Mouse (Mus musculus) forebrain, embryonic 15.5 days (tissue): ENCODE results near the gene Ddx25. TPM values are rescaled to one million over a fixed set of nuclear protein-coding genes. Genes with fewer than 3 reads are reported as not detected.

Experiments
- ATAC-seq: fragments of 200-750 bp; cut with Nextera tagmentation; replicated peaks from 2 replicates; pipeline ENCODE4 v1.8.0; 2017; ENCODE audit warnings: mild to moderate bottlenecking, moderate TSS enrichment, moderate library complexity
- H3K27ac ChIP-seq: fragments of 300-500 bp; sonication (generic); replicated peaks from 2 replicates; pipeline ENCODE4 v1.5.1; 2015; ENCODE audit warnings: mild to moderate bottlenecking, inconsistent platforms
- H3K27me3 ChIP-seq: fragments of 300-500 bp; sonication (generic); 2 replicates; pipeline ENCODE4 v1.6.1; 2015; ENCODE audit warnings: inconsistent platforms
- H3K36me3 ChIP-seq: fragments of 300-500 bp; sonication (generic); 2 replicates; pipeline ENCODE4 v1.6.1; 2015; ENCODE audit warnings: mild to moderate bottlenecking, inconsistent platforms
- H3K4me1 ChIP-seq: fragments of 300-500 bp; sonication (generic); 2 replicates; pipeline ENCODE4 v1.6.1; 2015; ENCODE audit warnings: inconsistent platforms
- H3K4me2 ChIP-seq: fragments of 300-500 bp; sonication (generic); replicated peaks from 2 replicates; pipeline ENCODE4 v1.6.1; 2015; ENCODE audit warnings: mild to moderate bottlenecking, inconsistent platforms
- H3K4me3 ChIP-seq: fragments of 300-500 bp; sonication (generic); 2 replicates; pipeline ENCODE4 v1.5.1; 2015; ENCODE audit warnings: mild to moderate bottlenecking, inconsistent platforms
- H3K9ac ChIP-seq: fragments of 300-500 bp; sonication (generic); replicated peaks from 2 replicates; pipeline ENCODE4 v1.6.1; 2015; ENCODE audit warnings: mild to moderate bottlenecking, inconsistent platforms
- H3K9me3 ChIP-seq: fragments of 300-500 bp; sonication (generic); 2 replicates; pipeline ENCODE4 v1.6.1; 2016; ENCODE audit warnings: inconsistent platforms
- WGBS: fragments of 180-500 bp; shearing (Covaris S2); methylation state at CpG from one replicate; pipeline ENCODE4 v1.1.7; 2015; ENCODE audit warnings: mixed read lengths; 5-methylcytosine and 5-hydroxymethylcytosine counted together
- polyA plus RNA-seq: library from polyadenylated mRNA; unstranded; fragments of >200 nt; fragmentation: Nextera tagmentation; extraction: Ambion mirVana; gene quantifications from 2 replicates; pipeline ENCODE4 v1.2.1, GENCODE M21; 2015

The Ddx25 gene
- 19.6 and 20.1 TPM in 2 replicates for polyA plus RNA-seq

DNA sequence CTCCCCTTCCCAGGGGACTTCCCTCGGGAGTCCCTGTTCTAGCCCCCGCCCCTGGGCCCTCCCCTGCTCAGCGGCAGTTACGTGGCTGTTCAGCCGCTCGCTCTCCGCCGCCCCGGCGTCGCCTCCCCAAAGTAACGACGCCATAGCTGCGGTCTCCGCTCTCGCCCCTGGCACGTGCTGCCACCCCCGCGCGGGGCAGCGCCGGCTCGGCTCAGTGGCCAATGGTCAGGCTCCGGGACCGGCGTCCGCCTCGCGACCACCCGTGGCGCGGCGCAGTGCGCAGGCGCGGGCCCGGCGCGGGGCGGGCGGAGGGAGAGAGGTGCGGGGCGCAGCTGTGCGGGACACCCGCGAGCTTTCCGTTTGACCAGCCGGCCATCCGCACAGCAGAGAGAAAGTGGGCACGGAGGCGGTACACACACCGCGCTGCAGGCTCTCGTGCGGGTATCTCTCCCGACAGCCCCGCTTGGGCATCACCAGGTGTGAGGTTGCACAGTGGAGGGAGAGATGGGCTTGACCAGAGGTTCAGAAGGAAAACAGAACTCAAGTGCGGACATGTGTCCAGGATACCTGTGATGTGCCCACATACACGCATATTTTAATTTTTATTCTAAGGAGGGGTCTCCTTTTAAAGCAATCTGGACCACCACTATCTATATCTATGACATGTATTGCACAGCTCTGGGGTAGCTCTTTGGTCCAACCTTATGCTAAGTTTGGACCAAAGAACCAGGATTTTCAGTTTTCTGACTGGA, at the start of gene Ddx25, which contains the start of gene Pus3:
Ddx25 (minus strand) TSS at position 272 of the 752 bp plus-strand sequence.
Pus3 (plus strand) TSS at position 339 of the 752 bp plus-strand sequence.
- H3K27ac ChIP-seq, result peak within 1 kb of the TSS; percentile 77
- peak within 1 kb of the TSS; percentile 85 for H3K4me3 ChIP-seq
- H3K36me3 ChIP-seq, result peaks cover 16% of the 10 kb centered on the region
- peak; percentile 81 for ATAC-seq
- H3K4me1 ChIP-seq, result peaks cover 25% of the 10 kb centered on the region
- no peaks in the 10 kb centered on the region for H3K9me3 ChIP-seq
- peak within 1 kb of the TSS; percentile 91 for H3K4me2 ChIP-seq
- no peaks in the 10 kb centered on the region for H3K27me3 ChIP-seq
- 1% methylated on average over 59 of the region's 59 CpGs for WGBS
- peak within 1 kb of the TSS; percentile 68 for H3K9ac ChIP-seq

DNA sequence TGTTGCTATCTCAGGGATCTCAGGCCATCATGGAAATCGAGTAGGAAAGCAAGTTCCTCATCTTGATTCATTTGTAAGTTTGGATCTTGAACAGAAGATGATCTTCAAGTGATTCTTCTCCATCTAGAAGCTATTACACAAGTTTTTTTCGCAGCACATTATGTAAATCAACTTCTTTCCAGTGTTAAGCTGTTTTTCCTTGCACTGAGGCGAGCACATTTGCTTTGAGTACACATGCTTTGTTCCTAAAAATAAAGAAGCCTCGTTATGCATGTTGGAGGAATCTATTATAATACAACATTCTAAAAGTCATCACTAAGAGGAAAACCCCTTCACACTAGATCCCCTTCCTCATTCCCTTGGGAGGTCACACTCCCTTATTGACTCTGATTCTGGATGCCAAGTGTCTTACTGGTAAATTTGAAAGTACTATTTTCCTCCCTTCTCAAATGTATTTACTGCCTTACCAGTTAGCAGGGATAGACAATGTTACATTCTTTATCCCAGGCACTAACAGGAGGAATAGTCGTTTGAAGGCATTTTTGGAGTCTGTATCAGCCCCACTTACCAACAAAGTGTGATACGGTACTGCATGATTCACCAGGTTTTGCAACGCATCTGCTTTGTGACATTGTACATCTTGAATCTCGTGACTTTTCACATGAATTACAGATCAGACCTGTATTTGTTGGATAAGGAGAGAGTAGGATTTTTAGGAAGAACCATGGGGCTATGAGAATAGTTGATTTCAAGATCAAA, 49.5 kb upstream of the Ddx25 start:
- Histone ChIP-seq H3K4me1 (no peaks in the 10 kb centered on the region), H3K9ac (no peak overlapping the region), H3K9me3 (no peaks in the 10 kb centered on the region), H3K27ac (no peak overlapping the region), H3K36me3 (no peaks in the 10 kb centered on the region), H3K4me3 (no peak overlapping the region), H3K27me3 (no peaks in the 10 kb centered on the region), H3K4me2 (no peak overlapping the region)
- 57% methylated on average over 8 of the region's 8 CpGs for WGBS
- ATAC-seq, result no peak

DNA sequence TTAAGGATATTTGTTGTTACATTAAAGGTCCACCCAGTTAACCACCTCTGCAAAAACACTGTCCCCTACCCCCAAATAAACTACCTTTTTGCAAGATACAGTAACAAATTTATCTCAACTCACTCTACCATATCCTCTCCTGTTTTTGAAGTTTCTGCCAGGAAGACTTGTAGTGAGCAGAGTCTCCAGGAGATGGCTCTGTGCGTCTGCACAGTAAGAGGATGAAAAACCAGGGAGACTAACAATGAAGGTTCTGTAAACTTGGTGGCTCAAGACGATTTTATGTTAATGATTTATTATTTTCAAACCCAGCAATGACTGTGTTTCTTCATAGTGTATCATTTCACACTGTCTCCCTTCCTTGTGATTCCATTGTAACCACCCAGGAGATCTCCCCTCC, 34.6 kb upstream of the Ddx25 start:
- H3K27me3 ChIP-seq, result no peaks in the 10 kb centered on the region
- ATAC-seq, result no peak
- H3K4me3 ChIP-seq, result no peak overlapping the region
- H3K4me2 ChIP-seq, result no peak overlapping the region
- H3K9me3 ChIP-seq, result no peaks in the 10 kb centered on the region
- WGBS, result 17% methylated on average over 2 of the region's 2 CpGs
- H3K4me1 ChIP-seq, result no peaks in the 10 kb centered on the region
- H3K27ac ChIP-seq, result no peak overlapping the region
- no peak overlapping the region for H3K9ac ChIP-seq
- no peaks in the 10 kb centered on the region for H3K36me3 ChIP-seq

DNA sequence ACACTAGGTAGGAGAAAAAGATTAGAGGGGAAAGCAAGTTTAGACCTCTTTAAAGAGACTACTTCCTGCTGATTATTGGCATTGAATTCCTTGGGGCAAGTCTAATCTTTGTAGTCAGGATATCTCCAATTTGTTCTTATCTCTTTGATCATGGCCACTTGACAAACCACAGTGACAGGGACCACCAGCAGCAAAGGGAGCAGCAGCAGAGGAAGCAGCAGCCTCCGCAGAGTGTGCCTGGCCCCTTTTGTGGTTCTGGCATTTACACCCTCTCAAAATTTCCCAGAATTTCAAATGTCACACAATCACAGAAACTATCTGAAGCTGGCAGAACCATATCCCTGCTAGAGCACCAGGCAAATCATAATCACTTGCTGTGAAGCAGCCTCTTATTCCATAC, 29.3 kb upstream of the Ddx25 start:
- Histone ChIP-seq H3K27me3 (no peaks in the 10 kb centered on the region), H3K4me1 (no peaks in the 10 kb centered on the region), H3K36me3 (no peaks in the 10 kb centered on the region), H3K9me3 (no peaks in the 10 kb centered on the region), H3K4me3 (no peak overlapping the region), H3K9ac (no peak overlapping the region), H3K27ac (no peak overlapping the region), H3K4me2 (no peak overlapping the region)
- ATAC-seq, result no peak
- WGBS, result 62% methylated on average over 1 of the region's 1 CpGs

DNA sequence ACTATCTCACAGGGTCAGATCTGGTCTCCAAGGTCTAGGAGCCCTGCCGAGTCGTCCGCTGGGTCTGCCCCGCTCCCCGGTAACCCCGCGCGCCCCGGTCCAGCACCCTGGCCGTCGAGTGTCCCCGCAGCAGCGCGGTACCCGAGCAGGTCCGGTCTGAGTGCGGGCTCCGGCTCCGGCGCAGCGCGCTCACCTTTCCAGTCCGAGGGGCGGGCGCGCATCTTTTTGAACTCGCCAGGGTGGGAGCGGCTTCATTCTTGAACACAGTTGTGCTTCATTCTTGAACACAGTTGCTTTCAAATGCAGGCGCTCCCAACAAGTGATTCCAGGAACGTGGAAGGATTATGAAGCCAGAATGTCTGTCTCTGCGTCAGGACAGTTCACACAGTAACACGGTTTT, 16.1 kb upstream of the Ddx25 start:
- Histone ChIP-seq H3K36me3 (no peaks in the 10 kb centered on the region), H3K9me3 (no peaks in the 10 kb centered on the region), H3K4me1 (peaks cover 14% of the 10 kb centered on the region), H3K27me3 (peaks cover 10% of the 10 kb centered on the region; the same call in 1 of the 2 replicates), H3K9ac (peak overlapping the region; percentile 16; the same call in 1 of the 2 replicates), H3K4me3 (peak overlapping the region; percentile 34), H3K27ac (no peak overlapping the region), H3K4me2 (peak overlapping the region; percentile 51)
- 4% methylated on average over 32 of the region's 32 CpGs for WGBS
- no peak for ATAC-seq

DNA sequence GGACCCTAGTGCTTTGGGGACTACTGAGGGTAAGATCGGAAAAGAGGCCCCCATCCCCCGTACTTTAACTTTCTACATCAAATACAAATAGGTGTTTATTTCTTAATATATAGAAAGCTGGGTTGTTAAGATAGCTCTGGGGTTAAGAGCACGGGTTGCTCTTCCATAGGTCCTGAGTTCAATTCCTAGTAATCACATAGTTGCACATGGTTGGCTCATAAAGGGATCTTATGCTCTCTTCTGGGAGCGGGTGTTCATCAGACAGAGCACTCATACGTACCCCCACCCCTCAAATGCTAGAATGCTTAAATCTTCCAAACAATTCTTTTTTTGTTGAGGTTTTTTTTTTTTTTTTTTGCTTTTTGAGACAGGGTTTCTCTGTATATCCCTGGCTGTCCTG, 12.3 kb upstream of the Ddx25 start:
- Histone ChIP-seq H3K4me1 (peaks cover 26% of the 10 kb centered on the region), H3K36me3 (peaks cover 19% of the 10 kb centered on the region), H3K9ac (peak overlapping the region; percentile 86), H3K27ac (peak overlapping the region; percentile 95; the same call in 1 of the 2 replicates), H3K27me3 (peaks cover 10% of the 10 kb centered on the region; the same call in 1 of the 2 replicates), H3K4me3 (peak overlapping the region; percentile 94), H3K4me2 (peak overlapping the region; percentile 68), H3K9me3 (no peaks in the 10 kb centered on the region)
- peak; percentile 11; the same call in 1 of the 2 replicates for ATAC-seq
- WGBS, result 11% methylated on average over 5 of the region's 5 CpGs

DNA sequence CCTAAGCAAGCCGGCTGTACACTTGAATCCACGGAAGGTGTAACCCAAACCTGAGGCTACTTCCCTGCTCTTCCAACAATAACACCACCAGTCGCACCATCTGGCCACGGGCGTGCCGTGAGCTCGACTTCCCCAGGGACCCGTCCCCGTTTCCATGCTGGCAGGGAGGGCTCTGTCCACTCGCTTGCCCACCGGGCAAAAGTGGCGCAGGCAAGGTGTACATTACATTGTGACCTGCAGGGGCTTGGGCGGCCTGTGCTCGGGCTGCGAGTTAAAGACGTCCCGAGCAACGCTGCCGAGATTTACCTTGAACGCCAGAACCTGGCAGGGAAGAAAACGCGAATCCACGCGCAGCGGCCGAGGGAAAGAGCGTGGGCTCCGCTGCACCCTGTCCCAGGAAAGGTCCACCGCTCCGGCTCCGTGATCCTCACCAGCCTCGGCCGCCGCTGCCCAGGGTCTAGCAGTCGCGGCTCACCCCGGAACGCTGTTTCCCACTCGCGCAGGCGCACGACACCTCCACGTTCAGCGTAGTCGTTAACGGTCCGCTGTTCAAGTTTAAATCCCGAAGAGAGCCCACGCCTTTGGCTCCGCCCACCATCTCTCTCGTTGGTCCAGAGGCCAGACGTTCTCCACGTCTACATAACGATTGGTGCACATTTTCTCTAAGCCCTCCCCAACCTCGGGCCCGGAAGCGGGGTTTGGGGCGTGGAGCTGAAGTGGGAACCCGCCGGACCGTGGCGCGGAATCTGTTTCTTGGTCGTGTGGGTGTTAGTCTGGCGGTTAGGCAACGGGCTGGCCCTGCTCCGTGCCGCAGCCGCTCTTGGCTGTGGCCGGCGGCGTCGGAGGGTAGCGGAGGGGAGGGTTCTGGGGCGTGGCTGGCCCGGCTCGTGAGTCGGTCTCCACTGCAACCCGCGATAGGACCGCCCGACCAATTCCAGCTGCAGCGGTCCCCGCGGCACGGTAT, 11.5 kb upstream of the Ddx25 start, which contains the start of the genes Pate2 and Hyls1:
Pate2 (plus strand) TSS at position 714 of the 964 bp plus-strand sequence.
Hyls1 (minus strand) TSS at position 828 of the 964 bp plus-strand sequence.
- ATAC-seq, result peak; percentile 99
- Histone ChIP-seq H3K9ac (peak within 1 kb of the TSS; percentile 86), H3K27me3 (peaks cover 7% of the 10 kb centered on the region; the same call in 1 of the 2 replicates), H3K4me2 (peak within 1 kb of the TSS; percentile 68), H3K27ac (peak within 1 kb of the TSS; percentile 95), H3K9me3 (no peaks in the 10 kb centered on the region), H3K4me3 (peak within 1 kb of the TSS; percentile 94), H3K36me3 (peaks cover 27% of the 10 kb centered on the region), H3K4me1 (peaks cover 26% of the 10 kb centered on the region)
- under 1% methylated on average over 86 of the region's 86 CpGs for WGBS

DNA sequence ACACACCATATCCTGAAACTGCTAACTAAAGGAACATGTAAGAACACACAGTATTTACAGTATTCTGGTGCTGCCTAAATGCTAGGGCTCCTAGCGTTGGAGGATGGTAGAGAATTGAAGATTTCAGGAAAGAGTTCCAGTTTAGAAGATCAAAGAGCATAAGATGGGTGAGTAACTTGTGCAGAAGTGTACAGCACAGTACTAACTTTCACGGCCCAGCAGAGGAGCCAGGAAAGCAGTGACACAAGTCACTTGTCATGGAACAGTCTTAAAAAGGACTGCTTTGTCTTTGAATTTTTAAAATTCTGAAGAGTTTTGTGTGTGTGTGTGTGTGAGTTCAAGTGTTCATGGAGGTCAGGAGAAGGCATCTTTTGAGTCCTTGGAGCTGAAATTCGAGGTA, 9.7 kb upstream of the Ddx25 start:
- H3K36me3 ChIP-seq, result peaks cover 32% of the 10 kb centered on the region
- no peak for ATAC-seq
- no peak overlapping the region for H3K4me3 ChIP-seq
- H3K27ac ChIP-seq, result no peak overlapping the region
- no peaks in the 10 kb centered on the region for H3K9me3 ChIP-seq
- H3K9ac ChIP-seq, result no peak overlapping the region
- peaks cover 21% of the 10 kb centered on the region for H3K4me1 ChIP-seq
- WGBS, result 87% methylated on average over 3 of the region's 3 CpGs
- no peak overlapping the region for H3K4me2 ChIP-seq
- no peaks in the 10 kb centered on the region for H3K27me3 ChIP-seq

DNA sequence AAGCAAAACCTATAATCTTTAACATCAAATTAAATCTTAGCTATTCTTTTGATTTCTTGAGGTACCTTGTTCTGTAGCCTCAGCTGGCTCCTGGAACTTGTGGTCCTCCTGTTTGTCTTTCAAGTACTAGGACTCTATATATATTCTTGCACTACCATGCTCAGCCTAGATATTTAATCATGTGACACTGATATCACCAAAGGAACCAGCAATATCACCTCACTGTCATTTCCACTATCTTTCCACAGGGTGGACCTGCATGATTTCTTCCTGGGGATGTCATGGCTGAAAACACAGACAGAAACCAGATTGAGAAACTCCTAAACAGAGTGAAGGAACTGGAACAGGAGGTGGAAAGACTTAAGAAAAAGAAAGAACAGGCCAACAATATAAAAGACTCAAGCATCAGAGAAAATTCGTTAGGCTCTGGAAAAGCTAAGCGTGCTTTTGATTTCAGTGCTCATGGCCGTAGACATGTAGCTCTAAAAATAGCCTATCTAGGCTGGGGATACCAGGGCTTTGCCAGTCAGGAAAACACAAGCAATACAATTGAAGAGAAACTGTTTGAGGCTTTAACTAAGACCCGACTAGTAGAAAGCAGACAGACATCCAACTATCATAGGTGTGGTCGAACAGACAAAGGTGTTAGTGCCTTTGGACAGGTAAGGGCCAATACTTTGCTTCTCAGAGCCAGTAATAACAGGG, 6.4 kb upstream of the Ddx25 start:
- Histone ChIP-seq H3K27me3 (no peaks in the 10 kb centered on the region), H3K4me3 (no peak overlapping the region), H3K4me2 (no peak overlapping the region), H3K9me3 (no peaks in the 10 kb centered on the region), H3K27ac (no peak overlapping the region), H3K9ac (no peak overlapping the region), H3K36me3 (peaks cover 48% of the 10 kb centered on the region), H3K4me1 (peaks cover 22% of the 10 kb centered on the region)
- 90% methylated on average over 5 of the region's 5 CpGs for WGBS
- no peak for ATAC-seq

DNA sequence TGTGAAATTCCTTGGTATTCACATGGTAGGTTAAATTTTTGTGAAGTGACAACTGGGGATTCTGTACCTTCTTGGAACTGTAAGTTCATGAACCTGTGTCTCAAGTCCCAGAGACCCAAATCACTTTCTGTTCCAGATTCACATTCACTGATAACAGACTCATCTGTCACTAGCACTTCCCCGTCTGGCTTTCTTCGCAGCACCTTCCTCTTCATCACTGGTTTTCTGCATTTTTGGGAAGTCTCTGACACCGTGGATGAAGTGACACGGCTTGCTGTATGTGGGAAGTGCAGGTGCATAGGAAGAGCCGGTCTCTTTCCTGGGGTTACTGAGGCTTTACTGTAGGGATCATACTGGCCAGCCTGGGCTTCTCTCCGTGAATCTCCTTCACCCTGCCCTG, 3.3 kb upstream of the Ddx25 start:
- Histone ChIP-seq H3K36me3 (peaks cover 39% of the 10 kb centered on the region), H3K4me3 (no peak overlapping the region), H3K9me3 (no peaks in the 10 kb centered on the region), H3K9ac (no peak overlapping the region), H3K27me3 (no peaks in the 10 kb centered on the region), H3K4me2 (no peak overlapping the region), H3K27ac (no peak overlapping the region), H3K4me1 (peaks cover 25% of the 10 kb centered on the region)
- ATAC-seq, result no peak
- WGBS, result 89% methylated on average over 6 of the region's 6 CpGs

DNA sequence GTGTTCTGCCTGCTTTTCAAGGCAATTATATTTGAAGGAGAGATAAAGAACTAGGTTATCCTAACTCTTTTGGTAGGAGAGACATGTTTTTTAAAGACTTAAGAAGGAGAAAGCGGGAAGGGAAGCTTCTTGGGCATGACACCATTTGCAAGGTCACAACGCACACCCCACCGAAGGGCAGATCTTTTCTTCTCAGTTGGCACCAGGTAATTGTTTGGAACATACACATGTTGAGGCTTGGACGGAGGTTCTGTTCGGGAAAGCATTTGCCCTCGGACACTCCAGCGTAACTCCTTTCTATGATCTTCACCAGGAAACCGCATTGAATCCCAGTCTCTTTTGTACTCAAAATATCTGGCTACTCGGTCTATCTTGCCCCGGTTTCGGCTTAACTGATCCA, 2.7 kb upstream of the Ddx25 start:
- H3K4me1 ChIP-seq, result peaks cover 25% of the 10 kb centered on the region
- H3K9me3 ChIP-seq, result no peaks in the 10 kb centered on the region
- no peak overlapping the region for H3K9ac ChIP-seq
- no peaks in the 10 kb centered on the region for H3K27me3 ChIP-seq
- peaks cover 34% of the 10 kb centered on the region for H3K36me3 ChIP-seq
- no peak overlapping the region for H3K4me3 ChIP-seq
- no peak overlapping the region for H3K27ac ChIP-seq
- no peak overlapping the region for H3K4me2 ChIP-seq
- no peak for ATAC-seq
- 93% methylated on average over 11 of the region's 11 CpGs for WGBS
